Mouse (Mus musculus) heart, postnatal 0 days (tissue): ENCODE data around the gene Tpp2. TPM values are rescaled to one million over a fixed set of nuclear protein-coding genes. Genes with fewer than 3 reads are reported as not detected.
A peak's percentile ranks its signal among the peaks of the same experiment; 100 is the strongest.

ENCODE experiments used
- ATAC-seq: fragments of 200-750 bp; cut with Nextera tagmentation; 2 replicates; pipeline ENCODE4 v1.8.0; 2017; ENCODE audit warnings: low read depth, moderate number of reproducible peaks, moderate library complexity; ENCODE audit not compliant: insufficient read depth
- DNase-seq: peaks from one replicate; pipeline ENCODE4 v3.0.0-alpha.2; 2016; ENCODE audit warnings: low spot score
- H3K27ac ChIP-seq: fragments of 300-500 bp; sonication (generic); 2 replicates; pipeline ENCODE4 v1.5.1; 2014; ENCODE audit warnings: low read depth, mild to moderate bottlenecking
- H3K27me3 ChIP-seq: fragments of 300-500 bp; sonication (generic); 2 replicates; pipeline ENCODE4 v1.6.1; 2014; ENCODE audit warnings: low read length, mixed read lengths; ENCODE audit not compliant: control insufficient read depth, insufficient read depth
- H3K36me3 ChIP-seq: fragments of 300-500 bp; sonication (generic); replicated peaks from 2 replicates; pipeline ENCODE4 v1.6.1; 2014; ENCODE audit warnings: low read length, mixed read lengths; ENCODE audit not compliant: control insufficient read depth, insufficient read depth
- H3K4me1 ChIP-seq: fragments of 300-500 bp; sonication (generic); 2 replicates; pipeline ENCODE4 v1.6.1; 2014; ENCODE audit warnings: antibody characterized with exemption; ENCODE audit not compliant: control insufficient read depth, insufficient read depth
- H3K4me2 ChIP-seq: fragments of 300-500 bp; sonication (generic); 2 replicates; pipeline ENCODE4 v1.6.1; 2014; ENCODE audit warnings: low read depth, mild to moderate bottlenecking, low read length, moderate library complexity
- H3K4me3 ChIP-seq: fragments of 300-500 bp; sonication (generic); 2 replicates; pipeline ENCODE4 v1.5.1; 2014; ENCODE audit warnings: low read depth, low read length
- H3K9ac ChIP-seq: fragments of 300-500 bp; sonication (generic); replicated peaks from 2 replicates; pipeline ENCODE4 v1.6.1; 2014; ENCODE audit warnings: low read depth, low read length, mixed read lengths
- H3K9me3 ChIP-seq: fragments of 300-500 bp; sonication (generic); replicated peaks from 2 replicates; pipeline ENCODE4 v1.6.1; 2016; ENCODE audit warnings: low read length; ENCODE audit not compliant: control insufficient read depth
- CTCF ChIP-seq: IDR thresholded peaks from 2 replicates; pipeline ENCODE4 v1.5.1; 2016; ENCODE audit warnings: antibody characterized with exemption, control low read depth, low read depth
- EP300 ChIP-seq: IDR thresholded peaks from 2 replicates; pipeline ENCODE4 v1.6.1; 2016; ENCODE audit warnings: antibody characterized with exemption, low read depth
- WGBS: fragments of 180-500 bp; shearing (Covaris S2); extraction: QIAGEN DNeasy Blood & Tissue Kit; methylation state at CpG from one replicate; pipeline ENCODE4 v1.1.7; 2014; 5-methylcytosine and 5-hydroxymethylcytosine counted together
- polyA plus RNA-seq: library from polyadenylated mRNA; unstranded; fragments of >200 nt; fragmentation: Nextera tagmentation; extraction: Ambion mirVana; gene quantifications from 2 replicates; pipeline ENCODE4 v1.2.1, GENCODE M21; 2015
- total RNA-seq: library from RNA; depleted of rRNA; stranded (reverse); fragments of >200 nt; gene quantifications from 2 replicates; pipeline ENCODE4 v1.2.3, GENCODE M21; 2014; ENCODE audit warnings: low replicate concordance

Tpp2 gene
- total and polyA plus RNA-seq, 2 experiments from 2014 or later = 30.2 to 30.4 TPM

GRCm38 (mm10) chr1:43898991-43899714, 34.3 kb upstream of the Tpp2 start:
- peak; percentile 58 for DNase-seq
- Histone ChIP-seq H3K4me1 (no peaks in the 10 kb centered on the region; the same call in 1 of the 2 replicates), H3K9me3 (no peaks in the 10 kb centered on the region), H3K4me2 (peak overlapping the region; percentile 55), H3K4me3 (peak overlapping the region; percentile 28), H3K9ac (no peak overlapping the region), H3K27me3 (no peaks in the 10 kb centered on the region), H3K36me3 (no peaks in the 10 kb centered on the region), H3K27ac (no peak overlapping the region)
- TF ChIP-seq CTCF (peak; percentile 87), EP300 (no peak)
- WGBS = 18% methylated on average over 18 of the region's 18 CpGs
- peak; percentile 63; the same call in 1 of the 2 replicates for ATAC-seq

- Histone ChIP-seq H3K9me3 (no peaks in the 10 kb centered on the region), H3K4me2 (no peak overlapping the region), H3K4me3 (no peak overlapping the region), H3K27me3 (no peaks in the 10 kb centered on the region), H3K4me1 (no peaks in the 10 kb centered on the region; the same call in 1 of the 2 replicates), H3K27ac (no peak overlapping the region), H3K36me3 (no peaks in the 10 kb centered on the region), H3K9ac (no peak overlapping the region)
- TF ChIP-seq CTCF (no peak), EP300 (no peak)
- ATAC-seq = no peak
- 61% methylated on average over 1 of the region's 1 CpGs for WGBS
- no peak for DNase-seq
Observed at GRCm38 (mm10) chr1:43902417-43902816, 31.0 kb upstream of the Tpp2 start.

- Histone ChIP-seq H3K9me3 (no peaks in the 10 kb centered on the region), H3K4me1 (no peaks in the 10 kb centered on the region; the same call in 1 of the 2 replicates), H3K27me3 (no peaks in the 10 kb centered on the region), H3K4me2 (no peak overlapping the region), H3K9ac (no peak overlapping the region), H3K27ac (no peak overlapping the region), H3K36me3 (no peaks in the 10 kb centered on the region), H3K4me3 (no peak overlapping the region)
- 63% methylated on average over 4 of the region's 4 CpGs for WGBS
- peak; percentile 14 for DNase-seq
- no peak for ATAC-seq
- no peak for TF ChIP-seq EP300
- TF ChIP-seq CTCF = peak; percentile 75
Observed at GRCm38 (mm10) chr1:43902855-43903254, 30.6 kb upstream of the Tpp2 start.

GRCm38 (mm10) chr1:43915428-43915827, 18.0 kb upstream of the Tpp2 start:
- WGBS = 65% methylated on average over 2 of the region's 2 CpGs
- no peaks in the 10 kb centered on the region for H3K27me3 ChIP-seq
- H3K9ac ChIP-seq = no peak overlapping the region
- TF ChIP-seq EP300 (no peak), CTCF (no peak)
- H3K4me2 ChIP-seq = no peak overlapping the region
- H3K36me3 ChIP-seq = no peaks in the 10 kb centered on the region
- H3K4me3 ChIP-seq = no peak overlapping the region
- H3K27ac ChIP-seq = no peak overlapping the region
- H3K4me1 ChIP-seq = no peaks in the 10 kb centered on the region
- H3K9me3 ChIP-seq = no peaks in the 10 kb centered on the region
- no peak for ATAC-seq
- no peak for DNase-seq

GRCm38 (mm10) chr1:43916854-43917253, 16.6 kb upstream of the Tpp2 start:
- Histone ChIP-seq H3K27me3 (no peaks in the 10 kb centered on the region), H3K36me3 (no peaks in the 10 kb centered on the region), H3K9ac (no peak overlapping the region), H3K4me3 (no peak overlapping the region), H3K27ac (no peak overlapping the region), H3K4me2 (no peak overlapping the region), H3K4me1 (no peaks in the 10 kb centered on the region), H3K9me3 (no peaks in the 10 kb centered on the region)
- DNase-seq (no peak), ATAC-seq (no peak)
- WGBS = 49% methylated on average over 2 of the region's 2 CpGs
- no peak for TF ChIP-seq EP300
- TF ChIP-seq CTCF = no peak
